Mouse (Mus musculus) embryonic facial prominence, embryonic 12.5 days (tissue): ENCODE results near the gene Tlr3. TPM values are rescaled to one million over a fixed set of nuclear protein-coding genes. Genes with fewer than 3 reads are reported as not detected.

Experiments used
- ATAC-seq: fragments of 200-750 bp; cut with Nextera tagmentation; 2 replicates; pipeline ENCODE4 v1.8.0; 2017; ENCODE audit not compliant: insufficient number of reproducible peaks, insufficient read depth, low FRiP score, low TSS enrichment
- H3K27ac ChIP-seq: fragments of 300-500 bp; sonication (generic); 2 replicates; pipeline ENCODE4 v1.5.1; 2016; ENCODE audit warnings: mild to moderate bottlenecking
- H3K27me3 ChIP-seq: fragments of 300-500 bp; sonication (generic); 2 replicates; pipeline ENCODE4 v1.6.1; 2016; ENCODE audit warnings: mild to moderate bottlenecking, moderate library complexity
- H3K36me3 ChIP-seq: fragments of 300-500 bp; sonication (generic); 2 replicates; pipeline ENCODE4 v1.6.1; 2016; ENCODE audit warnings: mild to moderate bottlenecking
- H3K4me1 ChIP-seq: fragments of 300-500 bp; sonication (generic); 2 replicates; pipeline ENCODE4 v1.6.1; 2016
- H3K4me2 ChIP-seq: fragments of 300-500 bp; sonication (generic); replicated peaks from 2 replicates; pipeline ENCODE4 v1.6.1; 2016; ENCODE audit warnings: mild to moderate bottlenecking, moderate library complexity
- H3K4me3 ChIP-seq: fragments of 300-500 bp; sonication (generic); 2 replicates; pipeline ENCODE4 v1.5.1; 2016; ENCODE audit warnings: mild to moderate bottlenecking
- H3K9ac ChIP-seq: fragments of 300-500 bp; sonication (generic); 2 replicates; pipeline ENCODE4 v1.6.1; 2016; ENCODE audit warnings: mild to moderate bottlenecking, moderate library complexity
- H3K9me3 ChIP-seq: fragments of 300-500 bp; sonication (generic); 2 replicates; pipeline ENCODE4 v1.6.1; 2016; ENCODE audit warnings: mild to moderate bottlenecking, moderate library complexity
- WGBS: fragments of 180-500 bp; shearing (Covaris S2); methylation state at CpG from one replicate; pipeline ENCODE4 v1.1.7; 2016; 5-methylcytosine and 5-hydroxymethylcytosine counted together
- polyA plus RNA-seq: library from polyadenylated mRNA; unstranded; fragments of >200 nt; fragmentation: Nextera tagmentation; extraction: Ambion mirVana; gene quantifications from 2 replicates; pipeline ENCODE4 v1.2.1, GENCODE M21; 2016

The Tlr3 gene
- polyA plus RNA-seq = 1.2 and 1.4 TPM in 2 replicates

- H3K9ac ChIP-seq = no peak within 1 kb of the TSS
- H3K4me2 ChIP-seq = peak within 1 kb of the TSS; percentile 53
- peak within 1 kb of the TSS; percentile 41; the same call in 1 of the 2 replicates for H3K27ac ChIP-seq
- H3K36me3 ChIP-seq = no peaks in the 10 kb centered on the region
- H3K4me3 ChIP-seq = peak within 1 kb of the TSS; percentile 32
- no peaks in the 10 kb centered on the region for H3K27me3 ChIP-seq
- ATAC-seq = no peak
- 52% methylated on average over 2 of the region's 2 CpGs for WGBS
- H3K9me3 ChIP-seq = no peaks in the 10 kb centered on the region
- H3K4me1 ChIP-seq = no peaks in the 10 kb centered on the region
Observed at GRCm38 (mm10) chr8:45410882-45411281, at the start of gene Tlr3. TSS of gene Tlr3 (minus strand) at chr8:45411080.

- Histone ChIP-seq H3K4me1 (no peaks in the 10 kb centered on the region), H3K27me3 (no peaks in the 10 kb centered on the region), H3K9me3 (no peaks in the 10 kb centered on the region), H3K9ac (no peak overlapping the region), H3K27ac (no peak overlapping the region), H3K36me3 (no peaks in the 10 kb centered on the region), H3K4me3 (no peak overlapping the region), H3K4me2 (no peak overlapping the region)
- no peak for ATAC-seq
Observed at GRCm38 (mm10) chr8:45457874-45458273, 47.0 kb upstream of the Tlr3 start.

GRCm38 (mm10) chr8:45454426-45454825 lies 43.5 kb upstream of the Tlr3 start:
- no peaks in the 10 kb centered on the region for H3K9me3 ChIP-seq
- no peaks in the 10 kb centered on the region for H3K36me3 ChIP-seq
- no peak overlapping the region for H3K4me2 ChIP-seq
- H3K9ac ChIP-seq = no peak overlapping the region
- no peaks in the 10 kb centered on the region for H3K4me1 ChIP-seq
- no peak overlapping the region for H3K4me3 ChIP-seq
- ATAC-seq = 0 out of 2 replicates have a peak, but pooled peaks have one; percentile 35
- no peaks in the 10 kb centered on the region for H3K27me3 ChIP-seq
- no peak overlapping the region for H3K27ac ChIP-seq
- 65% methylated on average over 6 of the region's 6 CpGs for WGBS

GRCm38 (mm10) chr8:45452115-45452514 lies 41.2 kb upstream of the Tlr3 start:
- H3K9me3 ChIP-seq = no peaks in the 10 kb centered on the region
- 75% methylated on average over 3 of the region's 3 CpGs for WGBS
- no peaks in the 10 kb centered on the region for H3K27me3 ChIP-seq
- H3K27ac ChIP-seq = no peak overlapping the region
- ATAC-seq = no peak
- no peaks in the 10 kb centered on the region for H3K4me1 ChIP-seq
- H3K4me3 ChIP-seq = no peak overlapping the region
- no peaks in the 10 kb centered on the region for H3K36me3 ChIP-seq
- H3K4me2 ChIP-seq = no peak overlapping the region
- no peak overlapping the region for H3K9ac ChIP-seq

GRCm38 (mm10) chr8:45448842-45449241 lies 38.0 kb upstream of the Tlr3 start:
- no peak for ATAC-seq
- H3K27ac ChIP-seq = no peak overlapping the region
- H3K27me3 ChIP-seq = no peaks in the 10 kb centered on the region
- no peaks in the 10 kb centered on the region for H3K4me1 ChIP-seq
- no peak overlapping the region for H3K4me2 ChIP-seq
- 83% methylated on average over 3 of the region's 3 CpGs for WGBS
- H3K4me3 ChIP-seq = no peak overlapping the region
- H3K36me3 ChIP-seq = no peaks in the 10 kb centered on the region
- H3K9me3 ChIP-seq = no peaks in the 10 kb centered on the region
- no peak overlapping the region for H3K9ac ChIP-seq

- Histone ChIP-seq H3K4me3 (no peak overlapping the region), H3K27ac (no peak overlapping the region), H3K9me3 (no peaks in the 10 kb centered on the region), H3K4me1 (no peaks in the 10 kb centered on the region), H3K9ac (no peak overlapping the region), H3K27me3 (no peaks in the 10 kb centered on the region), H3K36me3 (no peaks in the 10 kb centered on the region), H3K4me2 (no peak overlapping the region)
- no peak for ATAC-seq
- 69% methylated on average over 1 of the region's 1 CpGs for WGBS
Observed at GRCm38 (mm10) chr8:45448257-45448656, 37.4 kb upstream of the Tlr3 start.

GRCm38 (mm10) chr8:45438899-45439535 lies 28.1 kb upstream of the Tlr3 start:
- no peaks in the 10 kb centered on the region for H3K9me3 ChIP-seq
- H3K27ac ChIP-seq = no peak overlapping the region
- H3K9ac ChIP-seq = no peak overlapping the region
- H3K27me3 ChIP-seq = no peaks in the 10 kb centered on the region
- WGBS = 7% methylated on average over 5 of the region's 5 CpGs
- H3K4me1 ChIP-seq = no peaks in the 10 kb centered on the region
- no peak for ATAC-seq
- no peaks in the 10 kb centered on the region for H3K36me3 ChIP-seq
- no peak overlapping the region for H3K4me3 ChIP-seq
- no peak overlapping the region for H3K4me2 ChIP-seq

GRCm38 (mm10) chr8:45420151-45420550 lies 9.3 kb upstream of the Tlr3 start:
- no peaks in the 10 kb centered on the region for H3K36me3 ChIP-seq
- no peak overlapping the region for H3K9ac ChIP-seq
- no peak for ATAC-seq
- H3K4me3 ChIP-seq = no peak overlapping the region
- H3K27ac ChIP-seq = no peak overlapping the region
- no peaks in the 10 kb centered on the region for H3K4me1 ChIP-seq
- no peak overlapping the region for H3K4me2 ChIP-seq
- H3K27me3 ChIP-seq = no peaks in the 10 kb centered on the region
- H3K9me3 ChIP-seq = no peaks in the 10 kb centered on the region
- WGBS = 83% methylated on average over 7 of the region's 7 CpGs

GRCm38 (mm10) chr8:45414965-45415364 lies 4.1 kb upstream of the Tlr3 start:
- Histone ChIP-seq H3K9me3 (no peaks in the 10 kb centered on the region), H3K4me2 (no peak overlapping the region), H3K27me3 (no peaks in the 10 kb centered on the region), H3K9ac (no peak overlapping the region), H3K27ac (no peak overlapping the region), H3K4me3 (no peak overlapping the region), H3K4me1 (no peaks in the 10 kb centered on the region), H3K36me3 (no peaks in the 10 kb centered on the region)
- no peak for ATAC-seq
- 64% methylated on average over 7 of the region's 7 CpGs for WGBS

- H3K4me2 ChIP-seq = peak overlapping the region; percentile 53
- H3K36me3 ChIP-seq = no peaks in the 10 kb centered on the region
- no peaks in the 10 kb centered on the region for H3K27me3 ChIP-seq
- WGBS = 8% methylated on average over 18 of the region's 18 CpGs
- H3K9me3 ChIP-seq = no peaks in the 10 kb centered on the region
- peak; percentile 79; the same call in 1 of the 2 replicates for ATAC-seq
- peak overlapping the region; percentile 41; the same call in 1 of the 2 replicates for H3K27ac ChIP-seq
- H3K4me1 ChIP-seq = no peaks in the 10 kb centered on the region
- H3K9ac ChIP-seq = no peak overlapping the region
- peak overlapping the region; percentile 32 for H3K4me3 ChIP-seq
Observed at GRCm38 (mm10) chr8:45410146-45410880, 567 bp downstream of the Tlr3 start.

- Histone ChIP-seq H3K27ac (0 out of 2 replicates have a peak overlapping the region, but pooled peaks have one; percentile 41), H3K27me3 (no peaks in the 10 kb centered on the region), H3K9me3 (no peaks in the 10 kb centered on the region), H3K4me1 (no peaks in the 10 kb centered on the region), H3K36me3 (no peaks in the 10 kb centered on the region), H3K9ac (no peak overlapping the region), H3K4me2 (peak overlapping the region; percentile 53), H3K4me3 (peak overlapping the region; percentile 32)
- ATAC-seq = no peak
- WGBS = 43% methylated on average over 4 of the region's 4 CpGs
Observed at GRCm38 (mm10) chr8:45409702-45410101, 1.2 kb downstream of the Tlr3 start.

GRCm38 (mm10) chr8:45383250-45383649 lies 27.6 kb downstream of the Tlr3 start:
- 67% methylated on average over 1 of the region's 1 CpGs for WGBS
- Histone ChIP-seq H3K36me3 (no peaks in the 10 kb centered on the region), H3K4me2 (no peak overlapping the region), H3K9ac (no peak overlapping the region), H3K27ac (no peak overlapping the region), H3K4me3 (no peak overlapping the region), H3K9me3 (no peaks in the 10 kb centered on the region), H3K27me3 (peaks cover 11% of the 10 kb centered on the region), H3K4me1 (peaks cover 14% of the 10 kb centered on the region)
- no peak for ATAC-seq
